Mouse (Mus musculus) left cerebral cortex, postnatal 4 days (tissue): ENCODE measurements around the gene D230025D16Rik. TPM values are rescaled to one million over a fixed set of nuclear protein-coding genes. Genes with fewer than 3 reads are reported as not detected.
"Not testable (repeated sequence)": the region's sequence is repeated elsewhere in the genome, so short reads cannot be mapped to it uniquely, and the experiment has no call there.

Source experiments
- DNase-seq: peaks from one replicate; pipeline ENCODE4 v3.0.0-alpha.2; 2022
- intact Hi-C: fragments of 180-260 bp; cut with DNase I; formaldehyde crosslinking; loops from one replicate; pipeline ENCODE4 v1.15.1; 2025
- total RNA-seq, 2 experiments: library from RNA; stranded (reverse); gene quantifications; 2 replicates each; pipeline ENCODE4 v1.2.3; 2021

D230025D16Rik gene
- 10 to 100 TPM; 30.9 to 33.0 TPM for total RNA-seq

DNA sequence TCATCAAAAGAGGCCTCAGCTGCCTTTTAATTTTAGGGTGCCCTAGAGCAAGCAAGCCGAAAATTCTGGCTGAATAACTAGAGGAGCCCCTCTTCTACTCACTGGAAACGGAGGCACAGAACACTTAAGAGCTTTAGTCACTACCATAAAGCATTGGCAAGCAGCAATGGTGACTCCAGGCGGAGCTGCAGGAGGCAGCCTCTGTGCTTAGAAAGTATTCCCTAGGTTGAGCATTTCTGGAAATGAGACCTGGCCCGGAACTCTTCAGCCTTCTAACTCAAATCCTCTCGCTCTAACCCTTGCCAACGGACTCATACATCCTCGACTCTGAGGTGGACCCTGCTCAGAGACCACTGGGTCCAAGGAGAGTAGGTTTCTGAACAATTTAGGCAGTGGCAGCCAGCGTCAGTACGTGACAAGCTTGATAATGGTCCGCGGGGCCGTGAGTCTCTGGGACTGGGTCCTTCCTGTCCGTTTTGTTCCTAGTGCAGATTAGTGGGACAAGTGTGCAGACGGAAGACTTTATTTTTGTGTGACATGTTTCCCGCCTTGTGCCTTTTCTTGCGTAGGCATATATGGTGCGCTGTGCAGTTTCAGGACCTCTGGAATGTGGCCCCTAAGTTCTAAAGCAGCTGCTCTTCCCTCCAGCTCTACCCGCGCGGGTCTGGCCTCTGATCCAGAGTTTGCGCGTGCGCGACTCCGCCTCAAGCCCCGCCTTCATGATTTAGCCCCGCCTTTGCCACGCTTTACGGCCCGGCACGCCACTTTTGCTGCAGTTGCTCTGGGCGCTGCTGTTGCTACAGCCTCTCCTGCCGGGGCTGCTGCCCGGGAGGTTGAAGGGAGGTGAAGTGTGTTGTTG is at the start of gene D230025D16Rik:
TSS of gene D230025D16Rik (plus strand) at position 733 of the 859 bp plus-strand sequence.
- intact Hi-C loops = loop anchor here (10.0 kb wide), 1 partner anchor 570 kb away; no protein-coding TSS in a partner anchor
- DNase-seq = peak; percentile 95

DNA sequence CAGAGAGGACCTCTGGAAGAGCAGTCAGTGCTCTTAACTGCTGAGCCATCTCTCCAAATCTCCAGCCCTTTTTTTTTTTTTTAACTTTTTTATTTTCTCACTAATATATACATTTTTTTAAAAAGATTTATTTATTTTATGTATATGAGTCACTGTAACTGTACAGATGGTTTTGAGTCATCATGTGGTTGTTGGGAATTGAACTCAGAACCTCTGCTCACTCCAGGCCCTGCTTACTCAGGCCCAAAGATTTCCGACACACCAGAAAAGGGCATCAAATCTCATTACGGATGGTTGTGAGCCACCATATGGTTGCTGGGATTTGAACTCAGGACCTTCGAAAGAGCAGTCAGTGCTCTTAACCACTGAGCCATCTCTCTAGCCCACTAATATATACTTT is 49.7 kb upstream of the D230025D16Rik start:
- intact Hi-C loops, DNase-seq: not testable (repeated sequence)

DNA sequence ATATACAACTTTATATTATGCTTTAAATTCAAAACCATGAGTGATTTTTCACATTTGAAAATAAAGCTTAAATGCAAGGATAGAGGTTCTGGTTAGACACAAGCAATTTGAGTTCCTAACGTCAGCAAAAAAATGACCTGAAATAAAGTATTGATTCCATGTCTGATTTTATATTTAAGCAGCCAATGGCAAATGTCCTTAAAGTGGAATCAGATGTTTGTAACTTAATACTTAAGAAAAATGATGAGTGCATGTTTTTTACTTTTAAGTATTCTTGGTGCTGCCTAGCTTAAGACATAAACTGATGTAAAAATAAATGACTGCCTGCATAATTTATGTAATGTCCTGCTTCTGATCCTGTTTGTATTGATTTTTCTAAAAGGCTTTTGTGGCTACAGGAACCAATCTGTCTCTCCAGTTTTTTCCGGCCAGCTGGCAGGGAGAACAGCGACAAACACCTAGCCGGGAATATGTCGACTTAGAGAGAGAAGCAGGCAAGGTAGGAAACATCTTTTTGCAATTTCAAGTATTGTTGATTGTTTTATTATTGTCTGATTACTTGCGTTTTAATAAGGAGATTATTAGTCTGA is 46.6 kb upstream of the D230025D16Rik start:
- intact Hi-C loops = no loop called here
- no peak for DNase-seq

DNA sequence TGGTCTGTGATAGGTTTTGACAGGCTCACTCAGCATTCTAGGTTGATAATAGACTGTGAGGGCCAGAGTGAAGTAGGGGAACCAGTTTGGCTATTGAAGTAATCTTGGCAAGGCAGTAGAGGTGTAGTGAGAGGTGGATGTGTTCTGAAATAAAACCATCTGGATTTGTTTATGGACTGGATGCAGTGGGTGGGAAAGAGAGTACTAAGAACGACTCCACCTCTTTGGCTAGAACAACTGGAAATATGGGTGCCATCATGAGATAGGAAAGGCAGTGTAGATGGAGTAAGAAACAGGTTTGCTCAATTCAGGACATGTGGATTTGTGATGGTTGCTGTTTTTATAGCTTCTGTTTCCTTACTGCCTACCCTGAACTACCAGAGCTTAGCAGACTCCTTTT is 42.7 kb upstream of the D230025D16Rik start:
- intact Hi-C loops = no loop called here
- DNase-seq = no peak

GRCm38 (mm10) chr8:105186467-105187005 is 38.4 kb upstream of the D230025D16Rik start:
- intact Hi-C loops = no loop called here
- DNase-seq = no peak

DNA sequence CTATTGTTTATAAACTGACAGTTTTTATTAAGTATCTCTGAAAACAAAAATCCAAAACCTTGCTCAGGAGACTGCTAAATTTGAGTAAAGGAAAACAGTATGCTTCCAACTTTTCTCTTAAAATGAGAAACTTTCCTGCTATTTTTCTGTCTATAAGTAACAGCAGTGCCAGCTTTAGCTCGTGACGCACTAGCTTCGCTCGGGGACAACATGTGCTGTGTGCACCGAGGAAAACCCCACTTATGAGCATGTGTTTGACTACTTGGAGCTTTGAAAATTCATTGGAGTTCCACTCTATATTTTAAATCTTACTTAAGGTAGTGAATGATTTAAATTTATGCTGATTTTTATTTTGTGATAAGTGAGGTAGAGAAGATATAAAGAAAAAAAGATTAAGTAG is 32.8 kb upstream of the D230025D16Rik start:
- intact Hi-C loops = no loop called here
- no peak for DNase-seq

GRCm38 (mm10) chr8:105205748-105206147 is 19.2 kb upstream of the D230025D16Rik start:
- intact Hi-C loops = no loop called here
- DNase-seq = no peak

GRCm38 (mm10) chr8:105206766-105207275 is 18.1 kb upstream of the D230025D16Rik start:
- intact Hi-C loops = no loop called here
- peak; percentile 52 for DNase-seq

DNA sequence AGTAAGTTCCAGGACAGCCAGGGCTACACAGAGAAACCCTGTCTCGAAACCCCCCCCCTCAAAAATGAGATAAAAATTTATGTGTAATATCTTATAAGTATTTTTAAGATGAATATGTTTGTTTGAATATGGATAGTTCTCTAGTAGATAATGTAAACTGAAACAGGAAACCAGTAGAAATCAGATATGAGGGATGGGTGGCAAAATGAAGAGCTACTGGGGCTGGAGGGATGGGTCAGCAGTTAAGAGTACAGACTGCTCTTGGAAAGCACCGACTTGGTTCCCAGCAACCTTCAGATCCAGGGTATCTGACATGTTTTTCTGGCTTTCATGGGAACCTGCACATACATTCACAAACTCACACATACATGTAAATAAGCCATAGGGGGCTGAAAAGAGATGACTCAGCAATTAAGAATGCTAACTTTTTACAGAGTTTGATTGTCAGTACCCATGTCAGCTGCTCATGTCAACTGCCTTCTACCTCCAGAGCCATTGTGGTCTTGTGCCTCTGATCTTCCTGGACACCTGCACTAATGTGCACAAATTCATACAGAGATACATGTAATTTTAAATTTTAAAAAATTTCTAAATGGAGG is 17.2 kb upstream of the D230025D16Rik start:
- no peak for DNase-seq
- intact Hi-C loops = no loop called here

DNA sequence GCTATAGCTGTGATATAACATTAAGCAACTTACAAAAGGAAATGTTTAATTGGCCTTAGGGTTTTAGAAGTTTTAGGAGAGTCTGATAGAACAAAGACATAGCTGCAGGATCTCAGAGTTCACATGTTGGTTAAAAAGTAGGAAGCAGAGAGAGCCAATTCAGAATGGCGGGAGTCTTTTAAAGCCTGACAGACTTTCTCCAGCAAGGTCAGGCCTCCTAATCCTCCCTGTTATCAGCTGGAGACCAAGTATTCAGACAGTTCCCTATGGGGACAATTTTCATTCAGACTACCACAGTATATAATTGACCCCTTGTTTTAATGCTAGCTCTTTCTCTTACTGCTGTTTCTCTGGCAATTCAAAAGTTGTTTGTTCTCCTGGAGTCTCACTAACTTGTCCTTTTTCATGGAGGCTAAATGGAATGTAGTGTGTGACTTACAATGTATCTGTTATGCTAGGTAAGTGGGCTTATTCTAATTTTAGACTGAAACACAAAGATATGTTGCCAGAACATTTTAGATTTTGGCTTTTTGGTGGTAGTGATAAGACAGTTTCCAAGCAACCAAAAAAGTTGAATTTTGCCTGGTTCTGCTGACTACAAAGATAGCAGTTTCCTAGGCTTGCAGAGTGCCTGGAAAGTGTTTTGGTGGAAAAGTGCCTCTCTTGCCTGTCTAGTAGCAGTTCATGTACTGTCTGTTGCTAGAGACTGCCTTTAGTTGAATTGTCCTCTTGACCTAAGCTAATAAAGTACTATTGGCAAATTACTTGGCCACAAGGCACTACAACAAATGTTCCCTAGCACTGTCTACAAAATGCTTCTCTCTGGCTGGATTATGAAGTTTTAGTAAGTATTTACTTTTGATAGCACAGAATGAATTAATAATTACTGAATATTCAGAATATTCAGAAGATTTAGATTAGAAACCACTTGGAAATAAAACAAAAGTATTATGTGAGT is 15.5 kb upstream of the D230025D16Rik start:
- intact Hi-C loops = loop anchor here (10.0 kb wide), 1 partner anchor 85 kb away; no protein-coding TSS in a partner anchor

GRCm38 (mm10) chr8:105214104-105214503 is 10.8 kb upstream of the D230025D16Rik start:
- DNase-seq = no peak
- intact Hi-C loops = loop anchor here (10.0 kb wide), 1 partner anchor 89 kb away; no protein-coding TSS in a partner anchor

More for the DNA sequence above, 15.5 kb upstream of the D230025D16Rik start:
- DNase-seq = no peak

DNA sequence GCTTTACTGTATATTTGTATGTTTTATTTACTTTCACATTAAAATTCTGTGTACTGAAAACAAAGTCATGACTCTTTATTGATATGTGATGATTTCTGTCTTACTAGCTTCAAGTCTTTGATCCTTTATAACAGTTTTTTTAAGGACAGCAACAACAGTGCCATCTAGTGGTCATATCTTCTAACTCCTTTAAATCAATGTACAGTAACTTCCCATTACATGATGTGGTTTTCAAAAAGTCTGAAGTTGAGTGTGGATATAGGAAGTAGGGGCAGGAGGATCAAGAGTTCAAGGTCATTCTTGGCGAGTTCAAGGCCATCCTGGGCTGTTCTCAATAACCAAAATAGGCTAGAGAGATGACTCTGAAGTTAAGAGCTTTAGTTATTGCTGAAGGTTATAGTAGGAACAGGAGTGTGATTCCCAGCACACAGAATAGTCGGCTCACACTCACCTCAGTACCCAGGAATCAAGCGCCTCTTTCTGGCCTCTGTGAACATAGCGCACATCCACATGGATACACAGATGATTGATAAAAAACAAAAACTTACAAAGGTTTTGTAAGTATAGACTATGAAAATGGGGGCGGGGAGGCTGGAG is 6.9 kb upstream of the D230025D16Rik start:
- DNase-seq = no peak
- intact Hi-C loops = loop anchor here (10.0 kb wide), 1 partner anchor 93 kb away; no protein-coding TSS in a partner anchor

GRCm38 (mm10) chr8:105223850-105224249 is 1.1 kb upstream of the D230025D16Rik start:
- intact Hi-C loops = loop anchor here (10.0 kb wide), 1 partner anchor 569 kb away; no protein-coding TSS in a partner anchor
- no peak for DNase-seq

DNA sequence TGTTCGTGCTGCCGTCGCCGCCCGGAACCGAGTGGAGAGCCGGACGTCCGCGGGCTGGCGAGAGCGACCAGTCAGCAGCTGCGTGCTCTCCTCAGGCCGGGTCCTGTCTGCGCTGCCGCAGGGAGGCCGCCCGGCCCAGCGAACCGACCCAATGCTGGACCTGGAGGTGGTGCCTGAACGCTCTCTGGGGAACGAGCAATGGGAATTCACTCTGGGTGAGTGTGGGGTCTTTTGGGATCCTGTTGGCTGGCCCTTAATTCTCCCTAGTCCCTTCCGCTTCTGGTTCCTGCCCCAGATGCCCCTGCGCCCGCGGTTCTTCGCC is 288 bp downstream of the D230025D16Rik start:
- DNase-seq = no peak
- intact Hi-C loops = loop anchor here (10.0 kb wide), 1 partner anchor 570 kb away; no protein-coding TSS in a partner anchor

GRCm38 (mm10) chr8:105225917-105226316 is 972 bp downstream of the D230025D16Rik start:
- no peak for DNase-seq
- intact Hi-C loops = loop anchor here (10.0 kb wide), 1 partner anchor 571 kb away; no protein-coding TSS in a partner anchor

GRCm38 (mm10) chr8:105231503-105232320 is 6.8 kb downstream of the D230025D16Rik start:
- no peak for DNase-seq
- intact Hi-C loops = no loop called here

GRCm38 (mm10) chr8:105232321-105232693 is 7.4 kb downstream of the D230025D16Rik start:
- intact Hi-C loops, DNase-seq: not testable (repeated sequence)
